Mouse (Mus musculus) ES-E14 (cell line): ENCODE measurements at regions not wholly inside any gene's neighbourhood (a gene's known extent, or its start where the extent isn't known, plus 50 kb on each side); places are given as distances from the start of the nearest gene placed in this dataset.
A peak's percentile ranks its signal among the peaks of the same experiment; 100 is the strongest.

ENCODE experiments used
- CHD2 ChIP-seq: IDR thresholded peaks from 2 replicates; pipeline ENCODE4 v1.6.1; 2014; ENCODE audit warnings: mild to moderate bottlenecking, low read depth, low read length, inconsistent platforms
- HCFC1 ChIP-seq: IDR thresholded peaks from 2 replicates; pipeline ENCODE4 v1.6.1; 2012; ENCODE audit warnings: low read length, inconsistent platforms, borderline replicate concordance; ENCODE audit not compliant: insufficient read depth
- MAFK ChIP-seq: IDR thresholded peaks from 2 replicates; pipeline ENCODE4 v1.6.1; 2014; ENCODE audit warnings: mild to moderate bottlenecking, low read depth, low read length, inconsistent platforms; ENCODE audit not compliant: insufficient read depth

GRCm38 (mm10) chr14:98589846-98590245, 404.3 kb downstream of the Rpl36a-ps1 start:
- TF ChIP-seq HCFC1, result no peak
- no peak for TF ChIP-seq CHD2
- TF ChIP-seq MAFK, result 0 out of 2 replicates have a peak, but pooled peaks have one; percentile 11
